Mouse (Mus musculus) midbrain, postnatal 0 days (tissue): ENCODE results near the gene Prpf8. TPM values are rescaled to one million over a fixed set of nuclear protein-coding genes. Genes with fewer than 3 reads are reported as not detected.

Experiments used
- ATAC-seq: fragments of 200-750 bp; cut with Nextera tagmentation; 2 replicates; pipeline ENCODE4 v1.8.0; 2017; ENCODE audit warnings: moderate number of reproducible peaks, mild to moderate bottlenecking, moderate TSS enrichment, moderate library complexity; ENCODE audit not compliant: low FRiP score
- DNase-seq: peaks from one replicate; pipeline ENCODE4 v3.0.0-alpha.2; 2015; ENCODE audit warnings: low spot score
- H3K27ac ChIP-seq: fragments of 300-500 bp; sonication (generic); 2 replicates; pipeline ENCODE4 v1.5.1; 2014; ENCODE audit warnings: low read depth, mild to moderate bottlenecking, low read length, mixed read lengths
- H3K27me3 ChIP-seq: fragments of 300-500 bp; sonication (generic); 2 replicates; pipeline ENCODE4 v1.6.1; 2014; ENCODE audit warnings: low read length, control low read depth, mixed read lengths; ENCODE audit not compliant: insufficient read depth
- H3K36me3 ChIP-seq: fragments of 300-500 bp; sonication (generic); 2 replicates; pipeline ENCODE4 v1.6.1; 2014; ENCODE audit warnings: low read length, control low read depth, mixed read lengths; ENCODE audit not compliant: insufficient read depth
- H3K4me1 ChIP-seq: fragments of 300-500 bp; sonication (generic); 2 replicates; pipeline ENCODE4 v1.6.1; 2014; ENCODE audit warnings: mild to moderate bottlenecking, control low read depth, antibody characterized with exemption, low read length, mixed read lengths; ENCODE audit not compliant: insufficient read depth
- H3K4me2 ChIP-seq: fragments of 300-500 bp; sonication (generic); 2 replicates; pipeline ENCODE4 v1.6.1; 2014; ENCODE audit warnings: low read depth, mild to moderate bottlenecking, low read length, mixed read lengths; ENCODE audit not compliant: poor library complexity, severe bottlenecking
- H3K4me3 ChIP-seq: fragments of 300-500 bp; sonication (generic); 2 replicates; pipeline ENCODE4 v1.5.1; 2014; ENCODE audit warnings: low read depth, mild to moderate bottlenecking, low read length, moderate library complexity
- H3K9ac ChIP-seq: fragments of 300-500 bp; sonication (generic); replicated peaks from 2 replicates; pipeline ENCODE4 v1.6.1; 2014; ENCODE audit warnings: mild to moderate bottlenecking, low read length, moderate library complexity, mixed read lengths; ENCODE audit not compliant: poor library complexity, severe bottlenecking
- H3K9me3 ChIP-seq: fragments of 300-500 bp; sonication (generic); 2 replicates; pipeline ENCODE4 v1.6.1; 2016; ENCODE audit warnings: low read length, control low read depth
- CTCF ChIP-seq: IDR thresholded peaks from 2 replicates; pipeline ENCODE4 v1.5.1; 2016; ENCODE audit warnings: antibody characterized with exemption, mild to moderate bottlenecking
- WGBS: fragments of 180-500 bp; shearing (Covaris S2); extraction: QIAGEN DNeasy Blood & Tissue Kit; methylation state at CpG from one replicate; pipeline ENCODE4 v1.1.7; 2014; 5-methylcytosine and 5-hydroxymethylcytosine counted together
- polyA plus RNA-seq: library from polyadenylated mRNA; unstranded; fragments of >200 nt; fragmentation: Nextera tagmentation; extraction: Ambion mirVana; gene quantifications from 2 replicates; pipeline ENCODE4 v1.2.1, GENCODE M21; 2015
- total RNA-seq: library from RNA; depleted of rRNA; stranded (reverse); fragments of >200 nt; gene quantifications from 2 replicates; pipeline ENCODE4 v1.2.3, GENCODE M21; 2014

The Prpf8 gene
- total and polyA plus RNA-seq, 2 experiments from 2014 or later: 27.6 to 121 TPM

GRCm38 (mm10) chr11:75512301-75513018 lies 25.8 kb downstream of the Prpf8 start:
- 78% methylated on average over 9 of the region's 9 CpGs for WGBS
- ATAC-seq: no peak
- no peak for DNase-seq

DNA sequence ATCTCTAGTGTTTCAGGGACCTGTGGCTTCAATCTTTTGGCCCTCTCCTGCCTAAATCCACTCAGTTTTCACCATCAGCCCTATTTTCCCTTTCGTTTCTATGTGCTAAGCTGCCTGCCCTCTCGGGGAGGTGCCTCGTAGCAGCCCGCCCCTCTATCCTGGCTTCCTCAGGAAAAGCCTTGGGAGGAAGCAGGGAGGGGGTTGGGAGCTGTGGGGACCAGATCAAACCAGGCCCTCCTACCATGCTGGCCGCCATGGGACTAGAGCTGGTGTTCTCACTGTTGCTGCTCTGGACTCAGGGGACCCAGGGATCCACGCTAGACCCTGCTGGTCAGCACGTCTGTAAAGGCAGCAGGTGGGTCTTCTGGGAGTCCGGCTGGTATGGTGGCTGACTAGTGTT lies 26.7 kb downstream of the Prpf8 start, which contains the start of gene Scarf1:
Scarf1 (plus strand) TSS at position 205 of the 400 bp plus-strand sequence.
- Histone ChIP-seq H3K9ac (no peak within 1 kb of the TSS), H3K27me3 (no peaks in the 10 kb centered on the region), H3K9me3 (no peaks in the 10 kb centered on the region), H3K36me3 (peaks cover 14% of the 10 kb centered on the region), H3K4me3 (no peak within 1 kb of the TSS), H3K4me1 (peaks cover 5% of the 10 kb centered on the region; the same call in 1 of the 2 replicates), H3K27ac (no peak within 1 kb of the TSS), H3K4me2 (no peak within 1 kb of the TSS)
- no peak for TF ChIP-seq CTCF
- WGBS: 56% methylated on average over 8 of the region's 8 CpGs
- ATAC-seq (no peak), DNase-seq (no peak)

More at GRCm38 (mm10) chr11:75512301-75513018, 25.8 kb downstream of the Prpf8 start:
- Histone ChIP-seq H3K4me3 (no peak overlapping the region), H3K27me3 (no peaks in the 10 kb centered on the region), H3K36me3 (peaks cover 23% of the 10 kb centered on the region), H3K4me2 (no peak overlapping the region), H3K9me3 (no peaks in the 10 kb centered on the region), H3K4me1 (peaks cover 5% of the 10 kb centered on the region; the same call in 1 of the 2 replicates), H3K9ac (no peak overlapping the region), H3K27ac (no peak overlapping the region)
- no peak for TF ChIP-seq CTCF

GRCm38 (mm10) chr11:75515186-75515585 lies 28.6 kb downstream of the Prpf8 start:
- H3K36me3 ChIP-seq: no peaks in the 10 kb centered on the region

DNA sequence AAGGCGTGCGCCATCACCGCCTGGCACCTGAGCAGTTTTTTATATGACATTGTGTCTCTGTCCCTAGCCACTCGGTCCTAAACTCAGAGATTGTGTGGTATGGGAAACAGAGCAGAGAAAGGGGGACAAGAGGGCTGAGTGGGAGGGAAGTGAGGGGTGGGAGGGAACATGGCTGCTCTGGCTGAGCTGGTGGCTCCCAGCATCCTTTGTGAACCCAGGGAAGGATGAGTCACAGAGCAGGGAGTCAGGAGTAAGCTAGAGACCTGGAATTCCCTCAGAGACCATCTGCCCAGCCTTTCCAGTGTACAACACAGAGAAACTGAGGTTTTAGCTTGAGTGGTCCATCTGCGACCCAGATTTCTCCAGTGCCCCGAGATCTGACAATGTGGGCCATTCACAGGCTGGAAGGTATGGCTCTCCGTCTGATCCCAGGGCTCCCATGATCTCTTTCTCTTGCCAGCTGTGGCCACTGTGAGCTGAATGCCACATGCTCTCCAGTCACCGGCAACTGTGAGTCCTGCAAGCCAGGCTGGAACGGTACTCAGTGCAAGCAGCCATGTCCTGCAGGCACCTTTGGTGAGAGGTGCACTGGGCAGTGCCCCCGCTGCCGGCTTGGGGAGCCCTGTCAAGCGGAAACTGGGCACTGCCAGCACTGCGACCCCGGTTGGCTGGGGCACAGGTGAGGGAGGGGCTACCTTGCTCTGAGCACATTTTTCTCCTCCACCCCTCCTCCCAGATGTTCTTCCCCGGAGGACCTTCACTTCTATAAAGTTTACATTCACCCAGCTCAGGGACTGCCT lies 33.4 kb downstream of the Prpf8 start:
- no peak overlapping the region for H3K4me3 ChIP-seq
- WGBS: 78% methylated on average over 15 of the region's 15 CpGs

More at GRCm38 (mm10) chr11:75515186-75515585, 28.6 kb downstream of the Prpf8 start:
- ATAC-seq (no peak), DNase-seq (no peak)
- Histone ChIP-seq H3K4me3 (no peak overlapping the region), H3K9me3 (no peaks in the 10 kb centered on the region), H3K4me1 (no peaks in the 10 kb centered on the region), H3K27ac (no peak overlapping the region), H3K4me2 (no peak overlapping the region), H3K9ac (no peak overlapping the region), H3K27me3 (no peaks in the 10 kb centered on the region)
- 89% methylated on average over 25 of the region's 25 CpGs for WGBS
- no peak for TF ChIP-seq CTCF

GRCm38 (mm10) chr11:75521609-75522008 lies 35.0 kb downstream of the Prpf8 start:
- DNase-seq (no peak), ATAC-seq (no peak)
- H3K27me3 ChIP-seq: no peaks in the 10 kb centered on the region
- no peaks in the 10 kb centered on the region for H3K4me1 ChIP-seq
- no peak overlapping the region for H3K27ac ChIP-seq
- no peaks in the 10 kb centered on the region for H3K36me3 ChIP-seq
- 84% methylated on average over 4 of the region's 4 CpGs for WGBS
- H3K4me2 ChIP-seq: no peak overlapping the region
- H3K4me3 ChIP-seq: no peak overlapping the region
- no peak overlapping the region for H3K9ac ChIP-seq
- no peaks in the 10 kb centered on the region for H3K9me3 ChIP-seq
- TF ChIP-seq CTCF: no peak

More for the DNA sequence above, 33.4 kb downstream of the Prpf8 start:
- no peak for ATAC-seq
- H3K36me3 ChIP-seq: no peaks in the 10 kb centered on the region
- no peak overlapping the region for H3K4me2 ChIP-seq
- H3K27me3 ChIP-seq: no peaks in the 10 kb centered on the region
- no peak overlapping the region for H3K9ac ChIP-seq
- TF ChIP-seq CTCF: no peak
- H3K27ac ChIP-seq: no peak overlapping the region
- H3K9me3 ChIP-seq: no peaks in the 10 kb centered on the region
- H3K4me1 ChIP-seq: no peaks in the 10 kb centered on the region
- DNase-seq: no peak

- H3K9me3 ChIP-seq: no peaks in the 10 kb centered on the region
- H3K27ac ChIP-seq: no peak overlapping the region
- H3K4me3 ChIP-seq: no peak overlapping the region
- TF ChIP-seq CTCF: no peak
- 86% methylated on average over 2 of the region's 2 CpGs for WGBS
- DNase-seq (no peak), ATAC-seq (no peak)
- no peaks in the 10 kb centered on the region for H3K36me3 ChIP-seq
- H3K4me1 ChIP-seq: no peaks in the 10 kb centered on the region
- no peaks in the 10 kb centered on the region for H3K27me3 ChIP-seq
- H3K9ac ChIP-seq: no peak overlapping the region
- H3K4me2 ChIP-seq: no peak overlapping the region
Measured at GRCm38 (mm10) chr11:75522793-75523192, 36.2 kb downstream of the Prpf8 start.
